Mouse (Mus musculus): ENCODE data around the gene Cmas. TPM values are rescaled to one million over a fixed set of nuclear protein-coding genes. Genes with fewer than 3 reads are reported as not detected.

Gene Cmas
- total RNA-seq, 2 experiments from 2014 or later = 141 to 226 TPM

DNA sequence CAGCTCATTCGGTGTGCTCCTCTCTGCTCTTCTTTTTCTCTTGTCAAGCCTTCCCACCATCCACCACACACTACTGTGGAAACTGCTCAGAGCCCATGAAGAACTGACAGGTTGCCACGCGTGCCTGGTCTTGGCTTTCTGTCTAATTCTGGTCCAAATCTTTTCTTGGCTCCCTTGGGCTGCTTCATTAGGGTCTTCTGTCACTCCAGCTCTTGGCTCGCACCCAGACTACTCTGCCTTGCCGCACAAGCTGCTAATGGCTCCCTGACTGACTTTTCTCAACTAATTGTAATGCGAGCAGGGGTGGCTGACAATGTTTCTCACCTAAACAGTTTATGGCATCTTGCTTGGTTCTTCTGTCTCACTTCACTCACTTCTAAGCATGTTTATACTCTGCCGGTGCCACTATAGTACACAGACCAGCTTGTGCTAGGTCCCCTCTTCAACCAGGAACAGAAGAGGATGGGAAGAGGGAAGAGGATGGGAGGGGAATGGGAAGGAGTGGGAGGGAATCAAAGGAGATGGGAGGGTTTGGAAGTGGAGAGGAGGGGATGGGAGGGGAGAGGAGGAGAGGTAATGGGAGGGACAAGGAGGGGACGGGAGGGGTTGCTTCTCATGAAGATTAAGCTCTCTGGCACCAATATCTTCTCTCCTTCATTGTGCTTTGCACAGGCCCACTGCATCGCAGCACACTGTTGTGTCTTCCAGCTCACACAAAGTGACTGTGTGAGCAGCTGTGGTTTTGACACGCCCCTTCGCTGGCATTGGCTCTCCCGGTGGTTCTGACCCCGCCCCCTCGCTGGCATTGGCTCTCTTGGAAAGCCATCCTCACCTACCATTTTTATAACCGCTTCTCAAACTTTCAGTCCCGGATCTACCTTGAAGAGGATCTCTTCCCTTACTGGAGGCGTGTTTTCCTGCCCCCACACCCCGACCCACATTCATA lies 31.8 kb downstream of the Cmas start:
- no peak for ATAC-seq (replicated peaks; ENCODE audit: low FRiP score, poor library complexity, severe bottlenecking)

DNA sequence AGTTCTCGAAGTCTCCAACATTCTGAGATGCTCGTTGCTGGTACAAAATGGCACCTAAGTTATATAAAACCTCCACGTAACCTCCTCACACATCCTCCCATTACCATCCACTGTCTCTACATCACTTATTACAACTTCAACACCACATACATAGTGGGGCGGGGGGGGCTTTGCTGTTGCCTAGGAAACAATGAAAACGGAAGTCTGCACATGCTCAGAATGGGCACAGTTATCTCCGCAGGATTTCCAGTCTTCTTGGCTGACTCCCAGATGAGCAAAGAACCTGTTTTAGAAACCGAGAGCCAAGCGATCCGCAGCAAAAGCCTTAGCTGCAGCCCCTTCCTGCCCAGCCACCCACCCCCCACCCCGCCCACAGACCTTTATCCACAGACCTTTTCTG lies 33.2 kb downstream of the Cmas start:
- ATAC-seq (replicated peaks; ENCODE audit: low FRiP score, poor library complexity, severe bottlenecking) = no peak

DNA sequence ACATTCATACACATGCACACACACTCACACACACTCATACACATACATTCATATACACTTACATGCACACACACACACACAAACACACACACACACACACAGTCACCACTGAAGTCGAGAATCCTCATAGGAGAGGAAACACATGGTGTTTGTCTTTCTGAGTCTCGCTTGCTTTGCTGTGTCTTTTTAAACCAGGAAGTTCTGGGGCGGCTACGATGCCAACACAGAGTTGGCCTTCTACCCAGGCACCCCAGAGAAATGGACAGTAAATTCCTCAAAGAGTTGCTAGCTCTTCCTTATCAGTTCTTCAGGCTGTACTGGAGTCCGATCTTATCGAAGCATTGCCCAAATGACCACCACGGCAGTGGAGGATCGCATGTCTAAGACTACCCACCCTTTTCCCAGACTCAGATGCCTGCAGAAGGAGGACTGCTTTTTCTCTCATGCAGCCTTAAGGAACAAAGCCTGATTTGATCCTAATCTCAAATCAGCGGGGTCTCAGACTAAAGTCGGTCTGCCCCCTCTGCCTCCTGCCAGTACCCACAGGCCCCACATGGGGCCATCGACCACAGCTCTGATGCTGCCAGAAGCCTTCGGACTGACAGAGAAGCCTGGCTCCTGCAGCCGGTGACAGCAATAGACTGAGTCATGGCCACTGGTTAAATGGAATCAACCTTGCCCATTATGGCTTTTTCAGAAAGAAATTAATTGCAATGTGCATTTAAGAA lies 35.9 kb downstream of the Cmas start:
- ATAC-seq (replicated peaks; ENCODE audit: low FRiP score, poor library complexity, severe bottlenecking) = no peak

DNA sequence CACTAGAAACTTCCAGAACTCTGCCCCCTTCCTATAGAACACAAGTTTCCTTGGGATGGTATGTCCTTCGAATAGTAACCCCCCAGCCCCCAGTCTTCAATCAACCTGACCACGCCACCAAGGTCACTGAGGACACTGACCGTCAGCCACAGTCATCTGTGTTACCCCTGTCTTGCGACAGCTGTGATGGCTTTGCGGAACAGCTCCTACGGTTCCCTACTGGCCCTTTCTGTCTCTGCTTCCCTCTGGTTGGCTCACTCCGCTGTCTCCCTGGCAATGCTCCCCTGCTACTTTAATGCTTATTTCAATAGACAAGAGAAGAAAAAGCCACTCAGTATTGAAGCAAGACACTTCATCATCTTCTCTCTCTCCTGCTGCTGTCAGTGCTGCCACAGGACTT lies 37.0 kb downstream of the Cmas start:
- ATAC-seq (replicated peaks; ENCODE audit: low FRiP score, poor library complexity, severe bottlenecking) = no peak

DNA sequence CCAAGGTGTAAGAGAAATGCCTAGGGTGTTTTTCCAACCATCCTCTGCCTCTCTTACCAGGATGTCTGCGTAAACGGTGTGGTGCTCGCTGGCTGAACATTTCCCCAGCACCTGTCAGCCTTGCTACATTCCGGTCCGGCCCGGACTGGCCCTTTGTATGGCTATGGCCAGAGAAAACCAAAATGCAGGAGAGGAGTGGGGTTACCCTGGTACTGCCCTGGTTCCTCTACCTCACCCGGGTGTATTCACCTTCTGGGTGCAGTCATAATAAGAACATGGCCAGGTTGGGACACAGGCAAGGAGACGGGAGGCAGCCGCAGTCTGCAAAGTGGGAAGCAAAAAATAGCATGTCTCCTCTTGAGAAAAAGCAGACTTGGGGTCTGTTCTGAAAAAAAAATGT lies 38.6 kb downstream of the Cmas start:
- no peak for ATAC-seq (replicated peaks; ENCODE audit: low FRiP score, poor library complexity, severe bottlenecking)

DNA sequence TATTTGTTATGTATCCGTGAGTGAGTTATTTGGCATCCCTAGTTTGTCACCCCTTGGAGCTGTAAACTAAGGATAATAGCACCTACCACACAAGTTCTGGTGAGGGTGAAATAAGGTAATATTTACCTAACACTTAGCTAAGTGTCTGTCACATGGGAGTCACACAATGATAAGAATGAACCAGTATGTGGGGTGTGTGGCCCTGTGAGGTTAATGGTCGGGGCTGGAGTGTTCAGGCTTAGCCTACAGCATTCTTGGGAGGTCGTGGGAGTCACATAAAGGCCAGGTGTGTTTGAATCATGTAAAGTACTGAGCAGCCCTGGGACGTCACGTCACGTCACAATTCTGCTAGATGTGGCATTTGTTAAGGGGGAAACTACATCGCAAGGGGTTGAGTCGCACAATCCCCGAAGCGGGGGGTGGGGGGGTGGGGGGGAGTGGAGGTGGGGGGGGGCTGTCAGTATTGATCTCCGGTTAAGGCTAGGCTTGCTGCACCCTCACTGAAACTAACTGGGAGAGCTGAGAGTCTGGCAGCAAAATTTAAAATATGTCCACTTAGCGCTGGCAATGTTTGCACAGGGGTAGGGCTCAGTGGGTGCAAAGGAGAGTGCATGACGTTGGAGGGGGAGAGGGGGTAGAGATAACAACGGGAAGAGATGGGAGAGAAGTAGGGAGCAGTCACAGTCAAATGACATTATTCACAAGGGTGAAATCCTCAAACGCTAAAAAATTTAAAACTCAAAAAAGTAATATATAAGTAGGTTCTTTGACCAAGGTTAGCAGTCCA lies 39.4 kb downstream of the Cmas start:
- no peak for ATAC-seq (replicated peaks; ENCODE audit: low FRiP score, poor library complexity, severe bottlenecking)

DNA sequence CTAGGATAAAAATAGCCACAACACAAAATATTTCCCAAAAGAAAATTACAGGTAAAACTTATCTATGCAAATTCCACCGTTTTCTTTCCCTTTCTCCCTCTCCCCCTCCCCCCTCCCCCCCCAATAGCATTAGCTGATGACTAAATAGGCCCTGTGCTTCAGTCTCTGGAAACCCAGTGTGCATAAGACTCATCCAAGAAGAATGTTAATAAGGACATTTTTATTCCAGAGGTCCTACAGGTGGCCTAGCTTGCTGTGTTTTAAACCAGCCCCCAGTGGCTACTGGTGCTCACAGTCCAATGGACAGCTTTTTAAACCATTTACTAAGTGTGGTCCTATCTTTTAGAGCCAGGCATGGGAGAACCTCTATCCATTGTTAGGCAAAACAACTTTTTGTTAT lies 41.5 kb downstream of the Cmas start:
- no peak for ATAC-seq (replicated peaks; ENCODE audit: low FRiP score, poor library complexity, severe bottlenecking)

DNA sequence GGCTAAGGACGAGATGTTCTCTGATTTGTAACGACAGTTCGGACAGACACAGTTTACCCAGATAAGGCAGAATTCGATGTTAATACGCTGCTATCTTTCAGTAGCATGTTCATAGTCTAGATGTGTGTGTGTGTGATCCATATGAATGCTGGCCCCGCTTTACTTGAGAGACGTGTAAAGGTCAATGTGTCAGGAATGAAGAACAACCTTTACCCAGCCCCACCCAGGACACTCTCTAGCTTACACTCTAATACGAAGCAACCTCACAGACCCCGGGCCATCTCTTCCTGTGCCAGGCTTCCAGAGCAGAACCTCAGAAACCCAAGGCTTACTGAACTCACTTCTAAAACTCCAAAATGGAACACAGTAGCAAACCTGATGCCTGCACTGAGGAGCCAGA lies 42.4 kb downstream of the Cmas start:
- no peak for ATAC-seq (replicated peaks; ENCODE audit: low FRiP score, poor library complexity, severe bottlenecking)

DNA sequence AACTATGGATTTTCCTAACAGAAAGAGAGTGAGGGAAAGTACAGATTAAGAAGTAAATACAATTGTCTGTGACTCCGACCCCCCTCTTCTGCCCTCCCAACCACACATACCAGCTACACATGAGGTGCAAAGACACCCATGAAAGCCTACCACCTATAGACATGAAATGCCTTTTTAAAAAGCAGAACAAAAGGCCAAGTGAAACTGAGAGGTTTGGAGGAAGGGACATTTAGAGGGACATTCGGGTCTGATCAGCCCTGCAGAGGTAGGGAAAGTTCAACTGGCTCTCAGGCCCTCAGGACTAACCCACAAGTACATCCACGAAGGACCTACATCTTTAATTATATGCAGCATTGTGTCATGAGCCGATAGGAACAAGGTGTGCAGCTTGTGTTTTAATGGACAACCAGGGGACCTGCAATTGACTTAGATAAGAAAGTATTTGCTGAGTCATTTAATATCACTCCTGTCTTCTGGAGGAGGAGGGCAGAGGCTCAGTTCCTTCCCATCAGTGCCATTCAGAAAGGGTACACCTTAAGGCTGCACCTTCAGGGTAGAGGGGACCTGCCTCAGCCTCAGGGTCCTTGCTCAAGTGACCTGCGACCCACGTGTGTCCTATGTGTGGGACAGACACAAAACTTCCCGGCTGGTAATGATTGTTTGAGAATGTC lies 43.4 kb downstream of the Cmas start:
- 0 out of 2 replicates have a peak, but pooled peaks have one; percentile 34 for ATAC-seq (replicated peaks; ENCODE audit: low FRiP score, poor library complexity, severe bottlenecking)

DNA sequence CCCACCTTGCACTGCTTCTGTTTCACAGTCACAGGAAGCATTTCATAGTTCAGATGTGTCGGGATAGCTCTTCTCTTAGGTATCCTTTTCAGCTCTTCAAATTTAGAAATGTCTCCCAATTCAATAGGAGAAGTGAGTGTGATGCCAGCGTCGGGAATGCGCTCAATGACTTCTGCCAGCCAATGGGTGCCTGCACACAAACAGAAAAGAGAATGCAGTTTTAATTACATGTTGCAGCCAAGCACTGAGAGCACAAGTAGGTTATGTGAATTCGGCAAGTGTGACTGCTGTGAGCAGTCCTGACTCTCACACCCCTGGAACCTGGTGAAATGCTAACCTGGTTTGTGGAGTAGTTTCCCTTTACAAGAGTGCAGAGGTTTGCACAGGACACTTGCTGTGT lies 45.2 kb downstream of the Cmas start:
- no peak for ATAC-seq (replicated peaks; ENCODE audit: low FRiP score, poor library complexity, severe bottlenecking)

DNA sequence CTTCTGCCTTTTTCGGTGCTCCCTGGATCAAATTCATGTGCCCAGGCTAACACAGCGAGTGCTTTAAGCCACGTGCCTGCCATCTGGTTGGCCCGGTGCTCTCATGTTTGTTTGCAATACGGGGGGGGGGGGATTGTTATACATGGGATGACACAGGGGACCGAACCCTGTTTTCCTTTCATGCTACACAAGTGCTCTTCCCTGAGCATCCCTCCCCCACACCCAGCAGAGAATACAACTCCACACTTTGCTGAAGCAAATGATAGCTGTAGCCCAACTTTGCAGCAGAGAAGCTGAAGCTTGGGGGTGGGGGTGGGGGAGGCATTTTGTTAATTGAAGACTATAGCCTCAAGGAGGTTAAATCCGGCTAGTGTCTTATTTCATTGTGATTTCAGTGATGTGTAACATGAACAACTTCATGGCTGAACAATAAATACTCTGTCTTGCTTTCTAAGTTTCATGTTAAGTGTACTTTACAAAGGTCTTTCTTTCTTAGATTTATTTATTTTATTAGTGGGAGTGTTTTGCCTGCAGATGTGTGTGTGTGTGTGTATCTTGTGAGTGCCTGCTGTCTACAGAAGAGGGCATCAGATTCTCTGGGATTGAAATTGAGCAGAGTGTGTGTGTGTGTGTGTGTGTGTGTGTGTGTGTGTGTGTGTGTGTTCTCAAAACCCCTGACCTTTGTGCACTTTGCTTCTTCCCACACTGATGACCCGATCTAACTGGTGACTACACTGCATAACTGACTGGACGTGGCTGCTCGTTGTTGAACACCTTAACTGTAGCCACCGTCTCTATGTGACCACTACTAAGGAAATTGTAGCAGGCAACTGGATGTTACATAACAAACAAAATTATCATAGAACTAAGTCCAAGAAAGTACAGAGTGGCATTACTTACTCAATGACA lies 46.4 kb downstream of the Cmas start:
- no peak for ATAC-seq (replicated peaks; ENCODE audit: low FRiP score, poor library complexity, severe bottlenecking)

DNA sequence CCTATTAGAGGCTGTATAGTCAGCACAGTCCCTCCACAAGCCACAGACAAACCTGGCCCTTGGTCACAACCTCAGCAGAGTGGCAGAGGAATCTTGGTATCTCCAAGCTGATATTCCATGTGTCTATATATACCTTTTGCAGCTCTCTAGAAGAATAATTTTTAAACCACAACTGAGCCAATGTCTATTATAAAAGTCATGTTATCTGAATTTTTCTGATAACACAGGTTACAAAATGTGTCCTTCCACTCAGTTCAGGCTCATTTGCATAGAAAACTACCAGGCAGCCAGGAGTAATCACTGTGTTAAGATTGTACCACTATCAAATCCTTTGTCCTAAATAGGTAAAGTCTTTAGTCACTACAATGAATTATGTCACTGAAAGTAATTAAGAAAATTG lies 47.9 kb downstream of the Cmas start, which contains the start of gene Sult6b2:
TSS of gene Sult6b2 (minus strand) at position 101 of the 400 bp plus-strand sequence.
- ATAC-seq (replicated peaks; ENCODE audit: low FRiP score, poor library complexity, severe bottlenecking) = no peak

DNA sequence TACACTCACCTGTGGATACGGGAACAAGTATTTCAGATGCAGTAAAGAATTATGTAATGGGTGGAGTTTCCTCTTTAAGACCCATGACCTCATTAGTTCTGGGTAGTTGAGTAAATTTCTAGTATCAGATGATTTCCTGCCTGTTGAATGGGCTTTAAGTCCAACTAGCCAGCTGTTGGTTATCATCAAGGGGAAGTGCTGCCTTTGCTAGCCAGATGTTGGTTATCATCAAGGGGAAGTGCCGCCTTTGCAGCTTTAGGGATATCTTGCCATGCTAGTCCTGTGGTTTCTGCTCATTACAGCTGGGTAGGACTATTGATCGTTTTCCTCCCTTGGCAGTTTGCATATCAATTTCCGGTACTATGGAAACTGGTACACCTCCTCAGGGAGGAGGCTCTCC lies 49.8 kb downstream of the Cmas start:
- no peak for ATAC-seq (replicated peaks; ENCODE audit: low FRiP score, poor library complexity, severe bottlenecking)

DNA sequence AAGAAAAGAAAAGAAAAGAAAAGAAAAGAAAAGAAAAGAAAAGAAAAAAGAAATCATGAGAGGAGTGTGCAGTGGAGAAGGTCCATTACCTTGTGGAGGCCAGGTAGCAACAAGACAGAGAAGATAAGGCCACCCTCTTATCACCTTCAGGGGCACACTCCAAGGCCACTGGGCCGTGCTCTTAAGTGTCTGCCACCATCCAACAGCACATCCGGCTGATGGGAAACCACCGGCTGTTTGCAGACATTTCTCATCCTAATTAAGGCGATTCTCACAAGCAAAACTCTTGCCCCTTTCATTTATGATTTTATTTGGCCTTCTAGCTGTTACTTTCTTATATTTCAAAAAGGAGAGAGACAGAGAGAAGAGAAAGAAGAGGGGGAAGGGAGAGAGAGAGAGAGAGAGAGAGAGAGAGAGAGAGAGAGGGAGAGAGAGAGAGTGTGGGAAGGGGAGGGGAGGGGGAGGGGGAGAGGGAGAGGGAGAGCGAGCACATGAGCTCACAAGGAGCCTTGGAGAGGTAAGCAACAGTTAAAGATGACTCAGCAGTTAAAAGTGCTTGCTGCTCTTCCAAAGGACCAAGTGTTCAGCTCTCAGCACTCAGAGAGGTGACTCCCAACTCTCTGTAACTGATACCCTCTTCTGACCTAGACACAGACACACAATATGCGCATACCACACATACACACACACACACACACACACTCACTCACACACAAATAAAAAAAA lies 53.0 kb downstream of the Cmas start:
- no peak for ATAC-seq (replicated peaks; ENCODE audit: low FRiP score, poor library complexity, severe bottlenecking)

DNA sequence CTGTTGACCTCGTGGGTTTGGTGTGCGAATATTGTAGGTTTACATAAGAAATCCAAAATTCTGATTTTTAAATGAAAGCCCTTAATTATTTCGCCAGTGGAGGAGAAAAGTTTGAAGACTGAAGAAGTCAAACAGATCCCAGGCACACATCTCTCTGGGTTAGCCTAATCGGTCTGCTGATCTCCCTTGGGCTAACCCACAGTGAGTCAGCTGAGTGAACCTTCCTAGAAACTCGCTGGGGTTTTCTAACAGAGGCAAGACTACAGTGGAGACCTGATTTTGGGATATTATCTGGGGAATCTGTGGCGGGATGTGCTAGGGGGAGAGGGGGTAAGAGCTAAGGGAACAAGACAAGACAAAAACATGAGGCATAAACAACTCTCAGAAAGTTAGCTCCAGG lies 53.8 kb downstream of the Cmas start:
- ATAC-seq (replicated peaks; ENCODE audit: low FRiP score, poor library complexity, severe bottlenecking) = no peak

DNA sequence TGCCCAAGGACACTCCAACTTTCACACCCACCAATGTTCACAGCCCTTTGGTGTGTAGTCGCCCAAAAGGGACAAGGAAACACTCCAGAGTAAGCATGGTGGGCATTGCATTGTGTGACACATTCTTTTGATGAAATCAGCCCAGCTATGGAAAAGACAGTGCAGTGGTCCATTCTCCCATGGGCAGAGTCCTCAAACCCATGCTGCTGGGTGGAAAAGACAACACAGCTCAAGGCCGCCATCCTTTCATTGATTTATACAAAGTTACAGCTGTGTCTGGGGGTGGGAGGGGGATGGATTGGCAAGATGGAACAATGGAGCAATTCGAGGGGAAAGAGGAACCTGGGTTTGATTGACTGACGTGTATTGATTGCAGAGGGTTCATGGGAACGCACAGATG lies 56.5 kb downstream of the Cmas start:
- ATAC-seq (replicated peaks; ENCODE audit: low FRiP score, poor library complexity, severe bottlenecking) = no peak

DNA sequence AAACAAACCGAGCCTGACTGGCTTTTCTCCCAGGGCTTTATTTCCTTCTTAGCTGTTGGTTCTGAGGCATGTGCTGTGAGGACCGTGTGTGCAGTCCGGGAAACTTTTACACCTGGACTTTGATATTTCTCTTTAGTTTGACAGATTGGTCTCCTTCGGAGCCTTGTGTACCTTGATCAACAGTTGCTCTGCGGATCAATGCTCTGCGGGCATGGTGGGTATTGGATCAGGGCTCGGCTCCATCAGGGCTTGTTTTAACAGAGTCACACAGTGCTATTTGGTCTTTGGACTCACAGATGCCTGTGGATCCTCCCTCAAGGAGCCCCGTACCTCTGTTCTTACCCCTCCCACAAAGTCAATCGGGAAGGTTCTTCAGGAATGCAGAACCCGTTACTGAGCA lies 57.5 kb downstream of the Cmas start:
- no peak for ATAC-seq (replicated peaks; ENCODE audit: low FRiP score, poor library complexity, severe bottlenecking)

DNA sequence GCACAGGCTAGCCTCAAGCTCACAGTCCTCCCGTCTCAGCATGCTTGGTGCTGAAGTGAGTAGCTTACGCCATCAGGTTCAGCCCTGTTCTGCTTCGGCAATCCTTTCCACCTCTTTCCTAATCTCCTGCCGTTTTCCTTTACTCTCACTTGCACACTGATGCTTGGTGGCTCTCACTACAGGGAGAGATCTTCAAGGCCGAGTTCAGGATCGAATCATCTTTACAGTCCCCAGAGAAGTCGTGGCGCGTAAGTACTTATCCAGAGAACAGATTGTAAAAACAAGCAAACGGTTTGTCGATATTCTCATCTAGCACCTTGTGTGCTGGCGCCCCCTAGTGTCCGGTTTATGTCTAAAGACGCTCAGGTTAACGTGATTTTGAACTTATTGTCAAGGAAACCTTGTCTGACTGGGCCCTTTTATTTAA lies 58.0 kb downstream of the Cmas start:
- ATAC-seq (replicated peaks; ENCODE audit: low FRiP score, poor library complexity, severe bottlenecking) = no peak

All from erythroid progenitor cell, adult 5-6 weeks (primary cell).